Mouse (Mus musculus): ENCODE results near the gene Nudt14. TPM values are rescaled to one million over a fixed set of nuclear protein-coding genes. Genes with fewer than 3 reads are reported as not detected.

The Nudt14 gene
- polyA plus RNA-seq, 1 experiment from 2014 or later = 116 TPM

- Histone ChIP-seq H3K4me1 (ENCODE audit: insufficient read depth) (no peaks in the 10 kb centered on the region), H3K36me3 (ENCODE audit: insufficient read depth) (peaks cover 58% of the 10 kb centered on the region), H3K27ac (ENCODE audit: low read depth) (no peak overlapping the region), H3K4me3 (ENCODE audit: low read depth, low read length) (no peak overlapping the region), H3K27me3 (ENCODE audit: insufficient read depth, low read length) (no peaks in the 10 kb centered on the region), H3K9ac (no peak overlapping the region), H3K4me2 (no peak overlapping the region), H3K9me3 (ENCODE audit: low read depth, low read length) (no peaks in the 10 kb centered on the region)
- no peak for DNase-seq
- ATAC-seq (ENCODE audit: insufficient read depth) = no peak
- TF ChIP-seq CTCF (IDR thresholded peaks at IDR 0.05; ENCODE audit: low read depth) = no peak
- 80% methylated on average over 8 of the region's 8 CpGs for WGBS
Measured at GRCm38 (mm10) chr12:112959421-112959820, 17.5 kb upstream of the Nudt14 start.

- no peaks in the 10 kb centered on the region for H3K4me1 ChIP-seq (ENCODE audit: insufficient read depth)
- H3K27me3 ChIP-seq (ENCODE audit: insufficient read depth, low read length) = no peaks in the 10 kb centered on the region
- no peak overlapping the region for H3K27ac ChIP-seq (ENCODE audit: low read depth)
- peaks cover 47% of the 10 kb centered on the region for H3K36me3 ChIP-seq (ENCODE audit: insufficient read depth)
- 34% methylated on average over 4 of the region's 4 CpGs for whole genome bisulfite sequencing
- H3K4me3 ChIP-seq (ENCODE audit: low read depth, low read length) = no peak overlapping the region
- ATAC-seq (ENCODE audit: insufficient read depth) (peak; percentile 47), DNase-seq (peak; percentile 67)
- peak; percentile 72 for TF ChIP-seq CTCF (IDR thresholded peaks at IDR 0.05; ENCODE audit: low read depth)
- H3K9ac ChIP-seq = no peak overlapping the region
- no peak overlapping the region for H3K4me2 ChIP-seq
- H3K9me3 ChIP-seq (ENCODE audit: low read depth, low read length) = no peaks in the 10 kb centered on the region
Measured at GRCm38 (mm10) chr12:112958303-112958702, 16.4 kb upstream of the Nudt14 start.

GRCm38 (mm10) chr12:112955800-112956199, 13.9 kb upstream of the Nudt14 start:
- TF ChIP-seq CTCF (IDR thresholded peaks at IDR 0.05; ENCODE audit: low read depth) = peak; percentile 90
- Histone ChIP-seq H3K9me3 (ENCODE audit: low read depth, low read length) (no peaks in the 10 kb centered on the region), H3K36me3 (ENCODE audit: insufficient read depth) (peaks cover 22% of the 10 kb centered on the region), H3K4me3 (ENCODE audit: low read depth, low read length) (no peak overlapping the region), H3K27ac (ENCODE audit: low read depth) (no peak overlapping the region), H3K27me3 (ENCODE audit: insufficient read depth, low read length) (no peaks in the 10 kb centered on the region), H3K9ac (no peak overlapping the region), H3K4me1 (ENCODE audit: insufficient read depth) (peaks cover 1% of the 10 kb centered on the region; the same call in 1 of the 2 replicates), H3K4me2 (no peak overlapping the region)
- 39% methylated on average over 4 of the region's 4 CpGs for WGBS
- DNase-seq (peak; percentile 84), ATAC-seq (ENCODE audit: insufficient read depth) (peak; percentile 46; the same call in 1 of the 2 replicates)

GRCm38 (mm10) chr12:112952926-112953565, 11.1 kb upstream of the Nudt14 start:
- Histone ChIP-seq H3K27me3 (ENCODE audit: insufficient read depth, low read length) (no peaks in the 10 kb centered on the region), H3K9me3 (ENCODE audit: low read depth, low read length) (no peaks in the 10 kb centered on the region), H3K4me3 (ENCODE audit: low read depth, low read length) (no peak overlapping the region), H3K4me1 (ENCODE audit: insufficient read depth) (peaks cover 11% of the 10 kb centered on the region; the same call in 1 of the 2 replicates), H3K9ac (no peak overlapping the region), H3K4me2 (no peak overlapping the region), H3K27ac (ENCODE audit: low read depth) (no peak overlapping the region), H3K36me3 (ENCODE audit: insufficient read depth) (peaks cover 6% of the 10 kb centered on the region; the same call in 1 of the 2 replicates)
- 65% methylated on average over 3 of the region's 3 CpGs for whole genome bisulfite sequencing
- TF ChIP-seq CTCF (IDR thresholded peaks at IDR 0.05; ENCODE audit: low read depth) = no peak
- ATAC-seq (ENCODE audit: insufficient read depth) (no peak), DNase-seq (no peak)

GRCm38 (mm10) chr12:112952433-112952832, 10.5 kb upstream of the Nudt14 start:
- Histone ChIP-seq H3K4me2 (no peak overlapping the region), H3K9me3 (ENCODE audit: low read depth, low read length) (no peaks in the 10 kb centered on the region), H3K27ac (ENCODE audit: low read depth) (no peak overlapping the region), H3K4me1 (ENCODE audit: insufficient read depth) (peaks cover 11% of the 10 kb centered on the region; the same call in 1 of the 2 replicates), H3K4me3 (ENCODE audit: low read depth, low read length) (no peak overlapping the region), H3K27me3 (ENCODE audit: insufficient read depth, low read length) (no peaks in the 10 kb centered on the region), H3K9ac (no peak overlapping the region), H3K36me3 (ENCODE audit: insufficient read depth) (peaks cover 2% of the 10 kb centered on the region; the same call in 1 of the 2 replicates)
- TF ChIP-seq CTCF (IDR thresholded peaks at IDR 0.05; ENCODE audit: low read depth) = no peak
- DNase-seq (peak; percentile 40), ATAC-seq (ENCODE audit: insufficient read depth) (no peak)
- WGBS = 57% methylated on average over 8 of the region's 8 CpGs

- Histone ChIP-seq H3K9me3 (ENCODE audit: low read depth, low read length) (no peaks in the 10 kb centered on the region), H3K4me3 (ENCODE audit: low read depth, low read length) (no peak overlapping the region), H3K4me2 (peak overlapping the region; percentile 81), H3K27me3 (ENCODE audit: insufficient read depth, low read length) (no peaks in the 10 kb centered on the region), H3K27ac (ENCODE audit: low read depth) (peak overlapping the region; percentile 61; the same call in 1 of the 2 replicates), H3K36me3 (ENCODE audit: insufficient read depth) (no peaks in the 10 kb centered on the region), H3K4me1 (ENCODE audit: insufficient read depth) (peaks cover 11% of the 10 kb centered on the region; the same call in 1 of the 2 replicates), H3K9ac (peak overlapping the region; percentile 21; the same call in 1 of the 2 replicates)
- DNase-seq (no peak), ATAC-seq (ENCODE audit: insufficient read depth) (no peak)
- 15% methylated on average over 7 of the region's 7 CpGs for WGBS
- no peak for TF ChIP-seq CTCF (IDR thresholded peaks at IDR 0.05; ENCODE audit: low read depth)
Measured at GRCm38 (mm10) chr12:112951150-112951842, 9.4 kb upstream of the Nudt14 start.

GRCm38 (mm10) chr12:112950761-112951129, 8.8 kb upstream of the Nudt14 start:
- ATAC-seq (ENCODE audit: insufficient read depth) = peak; percentile 14
- WGBS = 3% methylated on average over 6 of the region's 6 CpGs

More at GRCm38 (mm10) chr12:112950761-112951129, 8.8 kb upstream of the Nudt14 start:
- H3K27ac ChIP-seq (ENCODE audit: low read depth) = peak overlapping the region; percentile 61
- H3K4me1 ChIP-seq (ENCODE audit: insufficient read depth) = peaks cover 11% of the 10 kb centered on the region; the same call in 1 of the 2 replicates
- no peak for TF ChIP-seq CTCF (IDR thresholded peaks at IDR 0.05; ENCODE audit: low read depth)
- H3K9me3 ChIP-seq (ENCODE audit: low read depth, low read length) = no peaks in the 10 kb centered on the region
- H3K36me3 ChIP-seq (ENCODE audit: insufficient read depth) = no peaks in the 10 kb centered on the region
- DNase-seq = no peak
- peak overlapping the region; percentile 81 for H3K4me2 ChIP-seq
- peak overlapping the region; percentile 56 for H3K4me3 ChIP-seq (ENCODE audit: low read depth, low read length)
- H3K9ac ChIP-seq = peak overlapping the region; percentile 21; the same call in 1 of the 2 replicates
- no peaks in the 10 kb centered on the region for H3K27me3 ChIP-seq (ENCODE audit: insufficient read depth, low read length)

All from lung, embryonic 14.5 days (tissue).